Mouse (Mus musculus) granulocyte monocyte progenitor cell, adult 5-6 weeks (primary cell): Measurements from ENCODE around the gene Zfp786. TPM values are rescaled to one million over a fixed set of nuclear protein-coding genes. Genes with fewer than 3 reads are reported as not detected.
"Not testable (repeated sequence)": the region's sequence is repeated elsewhere in the genome, so short reads cannot be mapped to it uniquely, and the experiment has no call there.

Source experiments
- ATAC-seq: replicated peaks from 2 replicates; pipeline ENCODE4 v1.8.0; 2016; ENCODE audit warnings: mild to moderate bottlenecking, moderate TSS enrichment, inconsistent platforms; ENCODE audit not compliant: poor library complexity, severe bottlenecking
- total RNA-seq, 2 experiments: library from RNA; stranded (forward) in 1 of 2; stranded (reverse) in 1 of 2; fragments of 200-712, 200-1000 nt in 1 of 2; fragments of >200 nt in 1 of 2; fragmentation: Nextera tagmentation in 1 of 2; gene quantifications; 2 replicates each; pipeline ENCODE4 v1.2.3; 2014 to 2017

The Zfp786 gene
- total RNA-seq, 2 experiments from 2014 or later, result 2.0 to 11.2 TPM

GRCm38 (mm10) chr6:47787941-47788736 is 42.5 kb downstream of the Zfp786 start:
- peak; percentile 92 for ATAC-seq

GRCm38 (mm10) chr6:47784707-47785412 is 45.8 kb downstream of the Zfp786 start:
- ATAC-seq, result no peak

GRCm38 (mm10) chr6:47781091-47781968 is 49.3 kb downstream of the Zfp786 start:
- ATAC-seq, result peak; percentile 44

- no peak for ATAC-seq
These were observed 50.1 kb downstream of the Zfp786 start for GRCm38 (mm10) chr6:47780576-47781013.

- 0 out of 2 replicates have a peak, but pooled peaks have one; percentile 35 for ATAC-seq
These were observed 58.9 kb downstream of the Zfp786 start for GRCm38 (mm10) chr6:47771760-47772159.

- not testable (repeated sequence) for ATAC-seq
These were observed 59.6 kb downstream of the Zfp786 start for GRCm38 (mm10) chr6:47771113-47771512.

- not testable (repeated sequence) for ATAC-seq
These were observed 60.8 kb downstream of the Zfp786 start for GRCm38 (mm10) chr6:47769861-47770260.

Other genes with a start within 250 kb of the Zfp786 start
- gene Ezh2, start 235.5 kb downstream of the Zfp786 start, total RNA-seq (2014; fragmentation: Nextera tagmentation), result 179 and 238 TPM in 2 replicates
- 121 and 148 TPM in 2 replicates for gene Ezh2, start 235.5 kb downstream of the Zfp786 start, total RNA-seq (2017)
- gene Pdia4, start 17.4 kb downstream of the Zfp786 start, total RNA-seq (2014; fragmentation: Nextera tagmentation), result 157 and 161 TPM in 2 replicates
- 534 and 557 TPM in 2 replicates for gene Pdia4, start 17.4 kb downstream of the Zfp786 start, total RNA-seq (2017)
- 27.9 TPM in 2 replicates for gene Zfp398, start 4.8 kb upstream of the Zfp786 start, total RNA-seq (2014; fragmentation: Nextera tagmentation)
- 16.0 and 16.8 TPM in 2 replicates for gene Zfp398, start 4.8 kb upstream of the Zfp786 start, total RNA-seq (2017)
- 10.0 and 11.3 TPM in 2 replicates for gene Zfp282, start 46.3 kb upstream of the Zfp786 start, total RNA-seq (2014; fragmentation: Nextera tagmentation)
- gene Zfp282, start 46.3 kb upstream of the Zfp786 start, total RNA-seq (2017), result 12.0 and 14.2 TPM in 2 replicates
- gene Zfp212, start 89.6 kb upstream of the Zfp786 start, total RNA-seq (2014; fragmentation: Nextera tagmentation), result 8.3 and 13.9 TPM in 2 replicates
- 7.3 and 11.5 TPM in 2 replicates for gene Zfp212, start 89.6 kb upstream of the Zfp786 start, total RNA-seq (2017)
- 5.8 and 8.1 TPM in 2 replicates for gene Zfp956, start 122.5 kb upstream of the Zfp786 start, total RNA-seq (2014; fragmentation: Nextera tagmentation)
- gene Zfp956, start 122.5 kb upstream of the Zfp786 start, total RNA-seq (2017), result 7.5 and 7.8 TPM in 2 replicates
- gene Zfp777, start 218.0 kb upstream of the Zfp786 start, total RNA-seq (2014; fragmentation: Nextera tagmentation), result 22.2 and 22.8 TPM in 2 replicates
- 37.6 and 40.1 TPM in 2 replicates for gene Zfp777, start 218.0 kb upstream of the Zfp786 start, total RNA-seq (2017)